Mouse (Mus musculus) adrenal gland, postnatal 14 days (tissue): ENCODE measurements at regions not wholly inside any gene's neighbourhood (a gene's known extent, or its start where the extent isn't known, plus 50 kb on each side); places are given as distances from the start of the nearest gene placed in this dataset.

Source experiments
- microRNA-seq, 2 experiments: library from miRNA; unstranded; fragments of <30 nt; microRNA quantifications; one replicate each; pipeline ENCODE4 v1.2.0; 2021

Small RNAs in the stretch of these regions (microRNA-seq; reads per million reads assigned to microRNA genes)
- gene Gm26472 = 0 reads per million in 2 experiments
